Mouse (Mus musculus) E14TG2a.4 (cell line): Measurements from ENCODE around the gene Apol7a.

Experiments used
- CTCF ChIP-seq: conservative IDR thresholded peaks from 2 replicates; pipeline ENCODE4 v1.5.1; 2014; ENCODE audit warnings: low read length
- NANOG ChIP-seq: IDR thresholded peaks from 2 replicates; pipeline ENCODE4 v1.6.1; 2014; ENCODE audit warnings: borderline replicate concordance, low read length, mixed read lengths
- POU5F1 ChIP-seq: IDR thresholded peaks from 2 replicates; pipeline ENCODE4 v1.6.1; 2014; ENCODE audit warnings: low read length, borderline replicate concordance

DNA sequence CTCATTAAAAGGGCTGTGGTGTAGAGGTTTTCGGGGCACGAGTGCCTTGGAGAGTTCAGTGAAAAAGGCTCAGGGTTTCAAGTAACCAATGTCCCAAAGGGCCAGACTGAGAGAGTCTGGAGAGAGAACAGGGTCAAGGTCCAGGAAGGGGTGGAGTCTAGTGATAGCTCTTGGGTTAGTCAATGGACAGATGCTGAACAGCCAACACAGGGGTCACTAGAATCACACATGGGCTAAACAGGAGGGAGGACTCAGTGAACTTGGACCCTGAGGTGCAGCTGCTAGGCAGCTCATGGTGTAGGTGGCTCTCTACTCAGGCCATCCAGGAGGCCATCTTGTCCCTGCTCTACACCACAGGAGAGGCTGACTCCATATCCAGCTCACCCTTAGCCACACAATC is 11.4 kb downstream of the Apol7a start:
- TF ChIP-seq CTCF (no peak), POU5F1 (no peak), NANOG (no peak)
